Mouse (Mus musculus) frontal cortex, postnatal 10 days (tissue): ENCODE measurements around the gene 2310034G01Rik.

Experiments used
- DNase-seq, 2 experiments: peaks; one replicate each; pipeline ENCODE4 v3.0.0; 2022; ENCODE audit warnings: low spot score in 2 of 2, mixed read lengths in 1 of 2

2310034G01Rik gene

DNA sequence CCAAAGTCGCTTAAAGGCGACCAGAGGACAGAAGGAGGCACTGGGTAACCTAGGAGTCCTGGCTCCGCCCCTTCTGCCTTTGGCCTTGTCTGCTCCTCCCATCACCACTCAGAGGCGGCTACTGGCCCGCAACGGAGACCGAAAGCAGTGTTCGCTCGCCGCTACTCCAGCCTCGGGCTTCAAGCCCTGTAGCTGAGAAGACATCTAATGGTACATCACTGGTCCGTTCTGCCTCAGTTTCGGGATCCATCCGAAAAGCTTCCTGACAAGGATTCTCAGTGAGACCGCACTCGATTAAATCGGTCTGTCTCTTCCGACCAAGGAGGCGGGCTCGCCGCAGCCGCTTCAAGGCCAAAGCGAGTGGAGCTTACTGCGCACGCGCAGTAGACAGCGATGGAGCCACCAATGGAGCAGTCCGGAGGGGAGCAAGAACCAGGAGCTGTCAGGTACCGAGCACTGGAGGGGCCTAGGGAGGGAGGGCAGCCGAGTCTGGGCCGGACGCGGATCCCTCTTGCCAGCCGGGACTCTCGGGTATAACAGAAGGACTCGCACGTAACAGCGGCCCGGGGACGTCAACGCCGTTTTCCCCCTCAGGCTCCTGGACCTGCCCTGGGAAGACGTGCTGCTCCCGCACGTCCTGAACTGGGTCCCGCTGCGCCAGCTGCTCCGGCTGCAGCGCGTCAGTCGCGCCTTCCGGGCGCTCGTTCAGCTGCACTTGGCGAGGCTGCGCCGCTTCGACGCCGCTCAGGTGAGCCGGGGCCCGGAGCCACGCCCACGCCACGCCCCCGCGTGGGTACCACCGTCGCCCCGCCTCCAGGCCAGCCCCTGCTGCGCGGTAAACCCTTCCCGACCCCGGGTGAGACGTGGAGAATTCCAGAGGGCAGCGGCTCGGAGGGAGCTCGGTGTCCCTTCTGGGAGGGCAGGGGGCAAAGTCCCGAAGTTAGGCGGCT lies 21.7 kb downstream of the 2310034G01Rik start, which contains the start of gene Fbxl15:
TSS of gene Fbxl15 (plus strand) at position 104 of the 950 bp plus-strand sequence.
- peak; percentile 95 to 96 for DNase-seq

DNA sequence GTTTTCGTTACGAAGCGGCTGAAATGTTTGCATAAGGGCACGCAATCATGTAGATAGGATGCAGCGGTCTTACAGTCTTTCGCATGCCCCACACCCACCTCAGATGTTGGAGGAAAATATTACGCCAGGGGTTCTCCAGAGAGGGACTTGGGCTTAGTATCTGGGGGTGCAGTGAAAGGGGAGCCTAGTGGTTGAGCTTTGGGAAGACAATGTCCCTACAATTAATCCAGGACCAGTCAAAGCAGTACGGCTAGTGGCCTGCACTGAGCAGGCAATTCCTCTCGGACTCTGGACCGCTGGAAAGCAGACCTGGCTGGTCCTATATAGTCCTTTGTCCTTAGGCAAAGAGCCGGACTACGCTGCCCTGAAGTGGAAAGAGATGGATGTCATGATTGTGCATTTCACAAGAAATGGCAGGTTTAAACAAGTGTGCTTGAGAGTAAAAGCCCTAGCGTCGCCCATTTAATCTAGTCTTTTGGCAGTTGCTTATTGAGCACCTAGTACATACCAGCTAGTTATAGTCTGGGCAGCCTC lies 22.5 kb downstream of the 2310034G01Rik start:
- DNase-seq, result no peak

DNA sequence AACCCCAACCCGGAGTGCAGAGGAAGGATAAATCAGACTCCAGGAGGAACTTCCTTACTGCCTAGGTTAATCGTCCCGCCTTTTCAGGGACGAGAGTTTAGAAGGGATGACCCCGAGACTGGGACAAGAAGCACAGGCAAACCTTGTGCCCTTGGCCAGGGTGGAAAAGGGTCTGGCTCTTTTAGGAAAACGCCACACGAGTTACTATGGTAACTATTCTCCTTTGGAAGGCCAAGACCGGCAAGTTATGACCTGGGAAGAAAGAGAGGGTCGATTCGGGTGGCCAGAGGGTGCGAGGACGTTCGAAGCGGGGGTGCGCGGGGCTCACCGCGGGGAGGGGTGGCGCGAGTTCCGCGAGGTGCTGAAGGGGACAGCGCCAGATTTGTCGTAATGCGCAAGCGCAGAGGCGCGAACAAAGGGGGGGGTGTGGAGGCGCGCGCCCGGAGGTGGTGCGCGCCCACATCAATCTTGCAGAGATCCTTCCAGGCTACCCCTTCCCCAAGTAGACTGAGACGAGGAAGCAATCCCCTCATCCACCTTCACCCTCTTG lies 23.3 kb downstream of the 2310034G01Rik start, which contains the start of gene Psd:
TSS of gene Psd (minus strand) at position 401 of the 550 bp plus-strand sequence.
- peak in 1 of 2 experiments; percentile 70 for DNase-seq

DNA sequence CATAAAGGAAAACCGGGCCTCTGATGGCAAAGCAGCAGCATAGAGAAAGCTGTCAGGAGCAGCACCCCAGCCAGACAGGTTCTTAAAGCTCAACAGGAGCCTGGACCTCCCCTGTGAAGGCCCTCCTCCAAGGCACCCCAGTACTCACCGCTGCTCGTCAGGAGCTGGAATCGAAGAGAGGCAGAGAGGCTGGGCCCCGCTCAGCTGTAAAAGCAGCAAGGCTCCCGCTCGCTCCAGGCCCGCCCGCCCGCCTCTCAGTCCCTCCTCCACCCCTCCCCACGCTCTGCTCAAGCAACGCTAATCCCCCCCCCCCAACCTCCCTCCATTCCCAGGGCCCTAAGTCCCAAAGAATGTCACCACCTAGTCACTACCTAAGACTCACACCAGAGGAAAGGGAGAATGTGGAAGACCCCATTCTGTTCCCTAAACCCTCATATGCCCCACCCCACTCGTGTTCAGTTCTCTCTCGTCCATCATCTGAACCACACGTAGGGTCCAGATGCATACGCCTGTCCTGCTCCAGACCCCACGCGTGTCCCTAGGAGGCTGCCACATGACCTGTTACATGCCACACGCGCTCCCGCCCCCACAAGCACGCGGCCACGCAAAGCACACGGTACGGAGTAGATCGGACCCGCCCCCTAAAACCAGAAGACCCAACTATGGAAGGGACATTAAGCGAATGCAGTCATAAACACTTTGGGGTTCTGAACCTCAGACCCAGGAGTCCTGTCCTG lies 23.9 kb downstream of the 2310034G01Rik start:
- DNase-seq, result peak in 1 of 2 experiments; percentile 46

DNA sequence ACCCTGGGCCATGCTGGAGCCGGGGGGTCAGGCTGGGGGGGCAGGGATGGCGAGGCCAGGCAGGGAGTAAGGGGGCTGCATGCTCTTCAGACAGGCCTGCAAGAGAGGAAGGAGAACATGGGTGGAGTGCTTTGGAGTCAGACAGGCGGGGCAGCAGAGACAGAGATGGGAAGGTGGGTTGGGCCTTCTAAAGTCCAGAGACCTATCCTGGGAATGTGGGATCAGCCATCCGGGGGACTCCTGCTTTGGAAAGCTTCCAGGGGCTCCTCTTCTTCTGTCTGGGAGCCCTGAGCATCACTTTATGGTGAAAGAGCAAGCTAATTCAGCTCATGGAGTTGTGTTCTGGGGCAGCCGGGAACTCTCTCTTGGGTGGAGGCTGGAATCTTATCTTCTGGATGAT lies 25.2 kb downstream of the 2310034G01Rik start:
- no peak for DNase-seq

DNA sequence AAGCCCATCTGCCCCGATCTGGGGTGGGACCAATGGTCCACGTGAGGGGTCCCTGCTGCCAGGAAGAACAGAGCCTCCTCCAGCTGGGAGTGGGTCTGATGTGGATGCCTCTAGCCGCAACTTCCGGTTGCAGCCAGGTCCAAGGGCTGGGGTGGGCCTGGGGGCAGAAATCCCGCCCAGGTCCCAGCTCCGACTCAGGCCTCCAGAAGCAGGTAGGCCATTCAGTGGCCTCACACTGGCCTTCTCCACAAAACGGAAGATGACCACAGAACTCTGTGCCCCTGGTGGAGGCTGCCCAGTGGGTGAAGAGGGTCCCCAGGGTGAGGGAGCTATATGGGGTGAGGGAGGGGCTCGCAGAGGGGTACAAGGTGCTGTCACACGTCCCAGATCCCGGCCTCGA lies 25.7 kb downstream of the 2310034G01Rik start:
- DNase-seq, result peak in 1 of 2 experiments; percentile 14

DNA sequence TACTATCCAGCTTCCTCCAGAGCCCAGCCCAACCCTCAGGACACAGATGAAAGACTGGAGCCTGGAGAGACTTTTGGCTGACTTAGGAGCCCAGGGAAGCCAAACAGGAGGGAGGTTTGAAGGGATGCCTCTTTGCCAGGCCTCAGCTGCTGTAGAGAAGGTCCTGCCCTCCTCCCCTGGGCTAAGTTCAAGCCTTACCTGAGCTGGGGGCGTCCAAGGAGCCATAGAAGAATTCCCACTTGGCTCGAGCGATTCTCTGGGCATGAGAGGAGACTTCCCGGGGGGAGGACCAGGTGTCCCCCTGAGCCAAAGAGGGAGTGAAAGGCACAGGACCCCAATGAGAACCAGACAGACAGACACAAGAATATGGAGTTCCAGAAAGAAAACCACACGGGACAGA lies 26.4 kb downstream of the 2310034G01Rik start:
- DNase-seq, result peak in 1 of 2 experiments; percentile 5

DNA sequence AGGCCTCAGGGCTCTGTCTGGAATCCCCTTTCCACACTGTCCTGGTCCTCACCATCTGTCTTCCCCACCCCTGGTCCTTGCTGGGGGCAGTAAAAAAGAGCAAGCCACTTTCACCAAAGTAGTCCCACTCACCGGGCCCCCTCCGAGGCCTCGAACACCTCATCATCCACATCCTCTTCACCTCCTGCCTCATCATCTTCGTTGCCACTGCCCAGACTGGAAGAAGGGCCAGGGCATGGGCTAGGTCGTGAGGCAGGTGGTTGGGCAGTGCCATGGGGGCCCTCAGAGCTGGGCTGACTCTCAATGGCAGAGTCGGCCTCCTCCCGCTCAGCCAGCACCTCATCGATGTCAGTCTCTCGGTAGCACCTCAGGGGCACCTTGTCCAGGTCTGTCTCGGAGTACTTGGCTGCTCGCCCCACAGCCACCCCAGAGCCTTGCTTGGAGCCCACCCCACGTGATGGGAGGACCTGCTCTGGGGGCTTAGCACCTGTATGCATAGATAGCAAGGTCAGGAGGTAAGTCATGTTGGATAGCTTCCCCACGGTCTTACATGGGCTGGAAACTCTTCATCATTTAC lies 27.0 kb downstream of the 2310034G01Rik start:
- DNase-seq, result peak in 1 of 2 experiments; percentile 34

DNA sequence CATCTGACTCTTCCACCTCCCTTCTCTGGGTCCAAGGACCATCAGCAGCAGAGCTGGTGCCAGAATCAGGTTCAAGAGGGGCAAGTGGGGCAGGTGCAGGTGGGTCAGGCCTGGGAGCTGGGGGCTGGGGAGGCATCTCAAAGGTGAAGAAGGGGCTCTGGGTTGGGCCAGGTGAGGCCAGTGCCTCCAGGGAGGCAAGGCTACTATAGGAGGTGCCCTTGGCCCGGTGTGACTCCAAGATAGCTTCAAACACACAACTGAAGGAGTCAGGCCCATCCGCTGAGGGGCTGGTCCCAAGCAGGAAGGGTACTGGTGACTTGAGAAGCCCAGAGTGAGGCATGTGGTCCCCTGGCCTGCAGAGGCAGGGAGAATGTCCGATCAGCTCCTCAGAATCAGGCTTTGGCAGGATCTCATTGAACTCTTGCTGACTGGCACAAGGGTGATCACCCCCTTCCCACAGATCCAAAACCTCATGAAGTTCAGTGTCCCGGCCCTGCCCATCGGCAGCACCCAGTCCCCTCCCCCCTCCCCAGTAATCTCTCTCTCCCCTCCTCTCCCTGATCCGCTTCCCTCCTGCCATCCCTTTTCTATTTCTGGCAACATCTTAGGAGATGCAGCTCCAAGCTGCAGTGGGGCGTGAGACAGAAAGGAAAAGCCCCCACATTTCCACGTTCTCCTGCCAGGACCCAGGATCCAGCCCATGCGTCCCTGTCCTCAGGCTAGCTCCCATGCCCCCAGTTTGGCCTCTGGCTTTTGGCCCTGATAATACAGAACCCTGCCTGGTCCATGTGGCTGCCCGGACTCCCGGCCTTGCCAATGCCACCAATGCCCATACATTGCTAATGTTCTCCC lies 27.7 kb downstream of the 2310034G01Rik start:
- peak in 1 of 2 experiments; percentile 30 for DNase-seq

DNA sequence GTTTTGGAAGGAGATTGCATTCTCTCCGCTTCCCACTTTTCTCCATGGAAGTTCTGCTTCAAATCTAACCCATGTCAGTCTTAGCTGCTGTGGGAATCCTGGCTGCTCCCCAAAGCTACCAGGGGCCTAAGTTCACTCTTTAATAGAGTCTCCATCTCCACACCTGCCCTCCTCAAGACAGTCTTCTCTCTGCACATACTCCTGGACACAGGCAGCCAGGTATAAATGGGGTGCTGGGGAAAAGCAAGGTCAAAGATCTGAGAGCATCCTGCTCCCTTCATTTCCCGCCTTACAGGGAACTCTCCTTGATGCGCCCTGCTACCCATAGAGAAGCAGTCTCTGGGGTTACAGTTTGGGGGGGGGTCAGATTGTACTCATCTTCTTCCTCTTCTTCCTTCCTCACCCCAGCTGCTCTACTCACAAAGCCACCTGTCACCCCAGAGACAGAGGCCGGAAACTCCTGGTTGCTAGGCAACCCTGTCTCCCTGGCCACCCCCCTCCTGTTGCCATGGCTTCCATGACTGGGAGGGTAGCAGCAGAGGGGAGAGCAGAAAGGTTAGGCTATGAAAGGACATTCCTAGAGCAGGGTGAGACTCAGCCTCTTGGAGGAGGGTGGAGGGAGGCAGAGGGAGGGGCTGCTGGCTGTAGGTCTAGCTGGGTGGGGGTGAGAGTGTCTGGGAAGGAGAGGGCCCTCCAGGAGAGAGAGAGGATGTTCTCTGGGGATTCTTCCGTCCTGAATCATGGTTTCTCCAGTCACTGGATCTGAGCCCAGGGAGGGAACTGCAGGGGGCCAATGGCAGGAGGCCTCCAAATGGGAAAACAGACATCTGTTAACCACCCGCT lies 28.8 kb downstream of the 2310034G01Rik start:
- peak; percentile 62 to 71 for DNase-seq

DNA sequence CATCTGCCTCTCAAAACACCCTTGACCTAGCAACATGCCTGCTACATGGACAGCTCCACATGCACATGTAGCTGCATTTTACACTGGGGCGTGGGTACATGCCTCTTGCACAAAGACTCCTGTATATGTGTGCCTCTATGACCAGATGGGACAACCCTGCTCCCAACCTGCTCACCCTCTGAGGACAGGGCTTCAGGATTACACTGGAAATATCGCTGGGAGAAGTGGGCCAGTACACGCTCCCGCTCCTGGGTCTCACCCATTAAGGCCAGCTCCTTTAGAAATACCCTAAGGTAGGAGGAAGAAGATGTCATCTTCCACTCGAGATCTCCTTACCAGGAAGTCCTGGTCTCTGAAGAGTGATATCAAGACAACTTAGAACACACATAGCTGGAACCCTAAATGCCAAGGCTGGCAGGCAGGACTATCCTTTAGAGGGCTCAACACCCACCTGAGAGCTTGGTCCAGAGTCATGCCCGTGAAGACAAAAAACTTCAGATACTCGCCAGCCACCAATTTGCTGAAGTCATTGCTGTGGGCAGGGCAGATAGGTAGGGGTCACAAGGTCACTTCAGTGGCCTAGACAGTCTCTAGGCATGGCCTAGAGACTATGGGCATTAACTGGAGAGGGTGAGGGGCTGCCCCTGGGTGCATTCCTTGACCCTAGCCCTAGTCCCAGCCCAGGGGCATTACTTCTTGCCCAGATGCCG lies 29.9 kb downstream of the 2310034G01Rik start:
- peak in 1 of 2 experiments; percentile 11 for DNase-seq

DNA sequence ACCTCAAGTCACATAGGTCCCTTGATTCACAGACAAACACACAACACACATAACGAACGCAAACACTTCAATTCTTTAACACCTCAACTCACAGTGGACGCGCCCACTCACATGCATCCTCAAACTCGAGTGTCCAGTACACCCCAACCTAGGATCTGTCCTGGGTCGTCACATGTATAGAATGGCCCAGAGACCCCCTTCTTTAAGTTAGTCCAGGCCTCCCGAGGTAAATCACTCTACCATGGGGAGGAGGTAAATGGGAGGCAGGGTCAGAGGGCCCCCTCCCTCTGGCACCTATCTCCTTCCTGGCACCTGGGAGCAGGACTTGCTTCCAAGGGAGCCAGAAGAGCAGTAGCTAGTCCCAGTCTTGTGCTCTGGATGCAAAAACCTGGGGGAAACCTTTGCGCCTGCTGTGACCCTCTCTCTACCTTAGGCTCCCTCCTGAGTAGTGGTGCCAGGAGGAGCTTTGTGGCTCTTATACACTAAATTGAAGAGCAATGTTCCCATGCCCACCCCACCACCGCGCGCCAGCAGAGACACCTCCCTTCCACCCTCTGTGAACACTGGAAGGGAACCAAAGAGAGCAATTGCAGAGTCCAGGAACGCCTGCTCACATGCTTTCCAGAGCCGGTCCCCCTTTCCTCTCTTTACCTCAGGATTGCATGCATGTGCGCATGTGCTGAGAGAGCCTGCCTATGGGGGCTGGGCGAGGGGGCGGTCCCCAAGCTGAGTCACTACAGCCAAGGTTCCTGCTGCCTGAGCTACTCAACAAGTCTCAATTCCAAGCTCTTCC lies 31.3 kb downstream of the 2310034G01Rik start:
- peak; percentile 83 to 90 for DNase-seq

DNA sequence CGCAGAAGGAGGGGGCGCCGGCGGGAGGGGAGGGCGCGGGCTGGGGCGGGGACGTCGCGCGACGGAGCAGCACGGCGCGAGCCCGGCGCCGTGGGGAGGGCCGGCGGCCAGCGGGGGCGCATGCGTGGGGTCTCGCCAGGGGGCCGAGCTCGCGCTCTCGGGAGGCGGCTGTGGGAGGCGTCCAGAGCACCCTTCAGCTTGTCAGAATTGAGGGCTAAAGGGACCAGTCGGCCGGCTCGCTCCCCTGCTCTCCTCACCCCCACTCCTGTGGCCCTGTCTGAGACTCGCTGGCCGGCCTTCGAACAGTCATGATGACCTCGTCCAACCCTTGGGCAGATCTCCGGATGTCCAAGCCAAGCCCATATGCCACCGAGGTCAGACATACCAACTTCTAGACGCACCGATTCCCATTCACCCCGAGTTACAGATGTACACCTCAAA lies 32.1 kb downstream of the 2310034G01Rik start:
- DNase-seq, result peak; percentile 57

DNA sequence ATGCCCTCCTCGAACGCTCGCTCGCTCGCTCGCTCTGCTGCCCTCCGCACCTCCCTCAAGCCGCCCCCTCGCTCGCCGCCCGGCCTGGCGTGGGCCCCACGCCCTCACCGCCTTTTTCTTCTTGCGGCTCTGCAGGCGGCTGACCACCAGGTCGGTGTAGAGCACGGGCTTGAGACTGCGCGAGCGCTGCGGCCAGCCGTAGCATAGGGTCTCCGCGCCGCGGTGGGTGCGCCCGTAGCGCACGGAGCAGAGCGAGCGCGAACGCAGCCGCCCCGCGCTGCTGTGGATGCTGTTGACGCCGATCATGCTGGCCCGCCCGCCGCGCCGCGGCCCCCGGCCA lies 32.6 kb downstream of the 2310034G01Rik start:
- peak in 1 of 2 experiments; percentile 34 for DNase-seq

DNA sequence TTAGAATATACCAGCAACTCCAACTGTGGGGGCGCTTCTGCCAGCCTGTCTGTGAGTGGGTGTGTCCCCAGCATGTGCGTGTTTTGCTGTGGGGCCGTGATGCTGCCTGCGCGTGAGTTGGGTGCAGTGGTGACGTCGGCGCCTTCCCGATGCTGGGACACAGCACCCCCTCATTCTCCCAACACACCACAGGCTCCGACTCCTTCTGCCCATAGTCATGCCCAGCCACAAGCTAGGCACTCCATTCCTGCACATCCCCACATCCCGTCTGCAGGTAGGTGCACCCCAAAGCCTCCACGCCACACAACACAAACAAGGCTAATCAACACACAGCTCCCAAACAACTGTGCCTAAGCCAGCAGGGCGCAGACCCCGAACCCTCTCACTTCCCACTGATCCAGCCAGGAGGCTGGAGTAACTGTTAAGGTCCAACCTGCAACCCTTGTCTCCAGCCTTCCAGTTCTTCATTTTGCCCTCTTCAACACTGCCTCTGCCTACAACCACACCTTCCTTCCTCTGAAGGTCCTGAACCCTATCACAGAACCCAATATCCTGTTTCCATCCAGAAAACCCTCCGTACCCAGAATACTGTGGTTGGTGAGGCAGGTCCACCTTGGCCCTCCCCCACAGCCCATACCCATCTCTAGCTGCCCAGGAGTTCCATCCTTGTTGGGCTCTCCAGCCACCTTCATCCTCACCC lies 33.1 kb downstream of the 2310034G01Rik start:
- DNase-seq, result peak; percentile 70 to 75

DNA sequence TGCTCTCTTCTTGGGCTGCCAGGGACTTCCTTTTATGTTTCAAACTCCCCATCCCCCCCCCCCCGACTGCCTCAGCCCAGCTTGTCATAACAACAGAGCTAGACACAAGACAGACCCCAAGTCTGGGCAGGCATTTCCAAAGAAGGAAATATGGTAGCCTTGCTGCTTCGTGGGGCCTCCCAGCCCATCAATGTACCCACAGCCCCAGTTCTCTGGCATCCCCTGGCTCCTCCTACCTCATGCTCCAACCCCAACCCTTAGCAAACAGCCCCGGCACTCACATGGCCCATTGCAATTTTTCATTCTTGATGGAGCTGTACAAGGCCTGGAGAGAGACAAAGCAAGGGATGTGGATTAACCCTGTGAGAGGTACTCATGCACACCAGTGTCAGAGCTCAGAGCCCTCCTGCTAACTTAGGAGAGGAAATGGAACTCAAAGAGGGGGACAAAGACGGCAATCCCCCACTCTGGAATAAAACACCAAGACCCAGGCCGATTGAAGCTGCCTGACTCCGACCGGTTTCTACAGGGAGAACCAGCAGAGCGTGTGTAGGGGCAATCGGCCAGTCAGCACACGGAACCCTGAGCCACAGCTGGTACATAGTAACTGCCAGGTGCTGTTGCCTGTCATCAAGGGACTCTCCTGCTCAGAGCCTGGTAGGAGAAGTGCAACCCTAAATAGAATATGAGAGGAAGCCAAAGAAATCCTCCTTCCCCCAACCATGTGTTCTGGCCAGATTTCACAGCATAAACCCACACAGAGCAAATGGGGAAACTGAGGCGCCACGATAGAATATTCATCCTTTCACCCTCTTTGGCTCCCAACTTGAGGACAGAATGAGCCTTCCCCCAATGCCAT lies 34.1 kb downstream of the 2310034G01Rik start:
- peak in 1 of 2 experiments; percentile 11 for DNase-seq
